Mouse (Mus musculus): ENCODE results near the gene Arid1b.

GRCm38 (mm10) chr17:5352901-5353300 is 358.8 kb downstream of the Arid1b start:
- TF ChIP-seq CTCF (IDR thresholded peaks at IDR 0.05; ENCODE audit: control insufficient read depth, insufficient read depth, insufficient read length) (no peak), FOSL1 (IDR thresholded peaks at IDR 0.05; ENCODE audit: insufficient read depth, low read length, poor library complexity, severe bottlenecking) (no peak), CEBPB (IDR thresholded peaks at IDR 0.05; ENCODE audit: low read depth) (no peak), MYOG (IDR thresholded peaks at IDR 0.05; ENCODE audit: control insufficient read depth, extremely low read depth, insufficient read length) (no peak), USF1 (IDR thresholded peaks at IDR 0.05; ENCODE audit: low read depth) (no peak)
